ENCODE assay signal across 8 mouse cellular contexts in the genomic region with DNA sequence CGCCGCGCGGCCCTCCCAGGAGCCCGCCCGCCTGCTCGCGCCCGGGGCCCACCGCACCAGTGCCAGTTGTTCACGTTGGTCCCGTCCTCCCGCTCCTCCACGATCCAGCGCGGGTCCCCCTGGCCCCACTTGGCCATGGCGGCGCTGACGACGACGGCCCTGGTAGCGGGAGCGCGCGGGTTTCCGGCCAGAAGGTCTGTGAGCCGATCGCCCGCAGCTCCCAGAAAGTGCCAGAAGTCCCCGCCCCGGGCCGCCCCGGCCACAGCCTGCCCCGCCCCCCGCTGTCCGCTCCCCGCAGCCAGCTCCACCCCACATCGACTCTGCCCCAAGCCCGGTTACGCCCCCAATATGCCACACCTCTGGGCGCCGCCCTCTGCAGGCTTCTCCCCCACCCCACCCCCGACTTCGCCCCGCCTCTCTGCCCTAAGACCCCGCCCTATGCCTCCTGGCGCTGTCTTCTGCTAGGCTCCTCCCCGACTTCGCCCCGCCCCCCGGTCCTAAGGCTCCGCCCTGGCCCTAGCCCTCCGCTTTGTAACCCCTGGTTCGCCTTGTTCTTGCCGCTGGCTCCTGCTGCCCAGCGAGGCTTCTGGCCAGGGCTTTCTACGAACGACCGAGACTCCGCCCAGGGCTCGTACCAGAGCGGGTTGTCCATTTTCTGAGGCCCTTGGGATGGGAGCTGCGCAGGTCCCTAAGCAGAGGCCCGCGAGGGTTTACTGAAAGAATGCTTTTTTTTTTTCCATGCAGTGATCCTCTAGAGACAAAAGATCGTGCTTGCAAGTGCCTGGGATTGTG. TPM values are rescaled to one million over a fixed set of nuclear protein-coding genes. Genes with fewer than 3 reads are reported as not detected.
DNase-seq lines count a peak whose midpoint lies in the region; ATAC-seq lines count a peak whose summit lies in the region.

A gene (minus strand): TSS at position 313 of the 792 bp plus-strand sequence.

- ATAC-seq in hindbrain, embryonic 12.5 days (ENCODE audit: low FRiP score), result peak; percentile 96

- H3K9me3 ChIP-seq in hindbrain, embryonic 12.5 days (replicated peaks), result no peaks in the 10 kb centered on the region

- H3K36me3 ChIP-seq in hindbrain, embryonic 12.5 days, result peaks cover 25% of the 10 kb centered on the region

- peak within 1 kb of the TSS; percentile 92 for H3K4me2 ChIP-seq in hindbrain, embryonic 12.5 days (replicated peaks)

- peak; percentile 99 for DNase-seq in MN1 (ENCODE audit: low spot score)
- DNase-seq in cerebellum, adult 9-10 months, result peak; percentile 93
- DNase-seq in frontal cortex, adult 2 months (ENCODE audit: extremely low spot score in 1 of 2, low spot score in 1 of 2), result peak; percentile 87 to 95
- DNase-seq in layer of hippocampus, postnatal 14 days (ENCODE audit: low spot score in 2 of 2), result peak; percentile 94 to 96
- peak; percentile 99 for DNase-seq in lung, postnatal 14 days
- DNase-seq in retina, adult 2 months (ENCODE audit: low read depth, low spot score), result peak; percentile 90
- DNase-seq in thymus, postnatal 36 days, result peak; percentile 97 to 99

- peak within 1 kb of the TSS; percentile 83 for H3K4me3 ChIP-seq in hindbrain, embryonic 12.5 days

- peak within 1 kb of the TSS; percentile 89 for H3K9ac ChIP-seq in hindbrain, embryonic 12.5 days

- H3K27me3 ChIP-seq in hindbrain, embryonic 12.5 days, result no peaks in the 10 kb centered on the region

- 1% methylated on average over 58 of the region's 66 CpGs for WGBS in hindbrain, embryonic 12.5 days

- H3K27ac ChIP-seq in hindbrain, embryonic 12.5 days, result peak within 1 kb of the TSS; percentile 97

- peaks cover 22% of the 10 kb centered on the region for H3K4me1 ChIP-seq in hindbrain, embryonic 12.5 days

RNA-seq across cellular contexts. Expression of the gene that starts here (rescaled TPM):
- polyA plus RNA-seq in frontal cortex, adult 2 months (2012; rRNA removed), result 45.0 and 47.8 TPM in 2 replicates
- 143 and 149 TPM in 2 replicates for polyA plus RNA-seq in hindbrain, embryonic 12.5 days (2016; fragmentation: Nextera tagmentation; extraction: Ambion mirVana)
- 10 to 100 TPM; 49.5 to 55.4 TPM for total RNA-seq in layer of hippocampus, postnatal 14 days (2021)

Comparison
In these comparisons a context has a peak if more than half of its experiments do, and no peak if none do; other contexts are left out.
1. Peak in every context shown above with its lines: DNase-seq, ATAC-seq, H3K4me3 ChIP-seq and H3K27ac ChIP-seq.